Mouse (Mus musculus): Measurements from ENCODE around the gene Glrb. TPM values are rescaled to one million over a fixed set of nuclear protein-coding genes. Genes with fewer than 3 reads are reported as not detected.

The Glrb gene
- total RNA-seq (2021), result 100 to 1,000 TPM; 146 to 148 TPM
- long read RNA-seq, transcript Glrb-204 (10 exons, 2,979 nt), result minor isoform, 8 of 351 reads
- long read RNA-seq, transcript Glrb-201 (10 exons, 3,029 nt), result major isoform, 263 of 351 reads
- long read RNA-seq, partial matches to known transcripts, result 19 of 351 reads
- long read RNA-seq, other reads (novel, unspliced or antisense), result 61 of 351 reads

GRCm38 (mm10) chr3:80913111-80913778, at the start of gene Glrb:
Glrb (minus strand) TSS chr3:80913660.
- DNase-seq (ENCODE audit: low spot score in 2 of 2), result peak; percentile 46 to 69

- peak in 1 of 2 experiments; percentile 2 for DNase-seq (ENCODE audit: low spot score in 2 of 2)
Measured at GRCm38 (mm10) chr3:80959965-80960364, 46.5 kb upstream of the Glrb start.

- DNase-seq (ENCODE audit: low spot score in 2 of 2), result peak; percentile 21 to 78
Measured at GRCm38 (mm10) chr3:80958591-80958990, 45.1 kb upstream of the Glrb start.

GRCm38 (mm10) chr3:80913779-80914284, 372 bp upstream of the Glrb start:
- DNase-seq (ENCODE audit: low spot score in 2 of 2), result no peak

GRCm38 (mm10) chr3:80894745-80895480, 18.5 kb downstream of the Glrb start:
- DNase-seq (ENCODE audit: low spot score in 2 of 2), result no peak

GRCm38 (mm10) chr3:80894328-80894727, 19.1 kb downstream of the Glrb start:
- no peak for DNase-seq (ENCODE audit: low spot score in 2 of 2)

GRCm38 (mm10) chr3:80893055-80893690, 20.3 kb downstream of the Glrb start:
- DNase-seq (ENCODE audit: low spot score in 2 of 2), result no peak

GRCm38 (mm10) chr3:80891087-80891486, 22.4 kb downstream of the Glrb start:
- DNase-seq (ENCODE audit: low spot score in 2 of 2), result peak in 1 of 2 experiments; percentile 20

- DNase-seq (ENCODE audit: low spot score in 2 of 2), result no peak
Measured at GRCm38 (mm10) chr3:80885174-80885573, 28.3 kb downstream of the Glrb start.

- no peak for DNase-seq (ENCODE audit: low spot score in 2 of 2)
Measured at GRCm38 (mm10) chr3:80883601-80884000, 29.9 kb downstream of the Glrb start.

- DNase-seq (ENCODE audit: low spot score in 2 of 2), result no peak
Measured at GRCm38 (mm10) chr3:80880660-80881293, 32.7 kb downstream of the Glrb start.

GRCm38 (mm10) chr3:80878571-80878970, 34.9 kb downstream of the Glrb start:
- DNase-seq (ENCODE audit: low spot score in 2 of 2), result no peak

GRCm38 (mm10) chr3:80874690-80875353, 38.6 kb downstream of the Glrb start:
- DNase-seq (ENCODE audit: low spot score in 2 of 2), result no peak

- DNase-seq (ENCODE audit: low spot score in 2 of 2), result no peak
Measured at GRCm38 (mm10) chr3:80874081-80874480, 39.4 kb downstream of the Glrb start.

- no peak for DNase-seq (ENCODE audit: low spot score in 2 of 2)
Measured at GRCm38 (mm10) chr3:80871472-80872171, 41.8 kb downstream of the Glrb start.

- no peak for DNase-seq (ENCODE audit: low spot score in 2 of 2)
Measured at GRCm38 (mm10) chr3:80867328-80867727, 46.1 kb downstream of the Glrb start.

- no peak for DNase-seq (ENCODE audit: low spot score in 2 of 2)
Measured at GRCm38 (mm10) chr3:80852912-80853507, 60.5 kb downstream of the Glrb start.

GRCm38 (mm10) chr3:80850947-80851346, 62.5 kb downstream of the Glrb start:
- DNase-seq (ENCODE audit: low spot score in 2 of 2), result no peak

GRCm38 (mm10) chr3:80845634-80846033, 67.8 kb downstream of the Glrb start:
- peak; percentile 12 to 59 for DNase-seq (ENCODE audit: low spot score in 2 of 2)
